Mouse (Mus musculus) fat pad, adult 2 months (tissue): Measurements from ENCODE around the gene Ror1.

Experiments
- DNase-seq: peaks from one replicate; pipeline ENCODE4 v3.0.0-alpha.2; 2011; ENCODE audit warnings: low read depth, low spot score; ENCODE audit errors: extremely low read depth

The Ror1 gene

GRCm38 (mm10) chr4:100375286-100375685 is 279.7 kb downstream of the Ror1 start:
- no peak for DNase-seq

- DNase-seq: no peak
Observed at GRCm38 (mm10) chr4:100376163-100376562, 280.6 kb downstream of the Ror1 start.

- DNase-seq: no peak
Observed at GRCm38 (mm10) chr4:100377231-100377630, 281.6 kb downstream of the Ror1 start.

GRCm38 (mm10) chr4:100377996-100378395 is 282.4 kb downstream of the Ror1 start:
- DNase-seq: no peak

GRCm38 (mm10) chr4:100381760-100382159 is 286.2 kb downstream of the Ror1 start:
- no peak for DNase-seq

GRCm38 (mm10) chr4:100386272-100386988 is 290.8 kb downstream of the Ror1 start:
- no peak for DNase-seq

- DNase-seq: no peak
Observed at GRCm38 (mm10) chr4:100390436-100390835, 294.8 kb downstream of the Ror1 start.

- no peak for DNase-seq
Observed at GRCm38 (mm10) chr4:100391021-100391420, 295.4 kb downstream of the Ror1 start.

- DNase-seq: no peak
Observed at GRCm38 (mm10) chr4:100393374-100394061, 297.9 kb downstream of the Ror1 start.

- DNase-seq: no peak
Observed at GRCm38 (mm10) chr4:100395407-100395806, 299.8 kb downstream of the Ror1 start.

- no peak for DNase-seq
Observed at GRCm38 (mm10) chr4:100398079-100398478, 302.5 kb downstream of the Ror1 start.

GRCm38 (mm10) chr4:100401078-100401477 is 305.5 kb downstream of the Ror1 start:
- no peak for DNase-seq

GRCm38 (mm10) chr4:100401581-100402470 is 306.2 kb downstream of the Ror1 start:
- DNase-seq: no peak

GRCm38 (mm10) chr4:100407261-100407874 is 311.8 kb downstream of the Ror1 start:
- no peak for DNase-seq

- DNase-seq: no peak
Observed at GRCm38 (mm10) chr4:100409521-100409920, 313.9 kb downstream of the Ror1 start.

GRCm38 (mm10) chr4:100411841-100412539 is 316.4 kb downstream of the Ror1 start:
- no peak for DNase-seq

- DNase-seq: no peak
Observed at GRCm38 (mm10) chr4:100422756-100423155, 327.2 kb downstream of the Ror1 start.

- DNase-seq: no peak
Observed at GRCm38 (mm10) chr4:100426101-100426500, 330.5 kb downstream of the Ror1 start.

- DNase-seq: peak; percentile 19
Observed at GRCm38 (mm10) chr4:100429371-100429900, 333.8 kb downstream of the Ror1 start.
